12 mouse cellular contexts compared by ENCODE assay signal in genomic region chr16:93028640-93029039, GRCm38 (mm10).
DNase-seq lines count a peak whose midpoint lies in the region; ATAC-seq and TF ChIP-seq lines count a peak whose summit lies in the region.
"Had no signal": no experiment of that assay in that cellular context is flagged by ENCODE, and none has a peak within 500 bp of the region (broad histone marks: within the 10 kb centered on the region; RNA-seq: fewer than 3 reads in every experiment).

No protein-coding gene starts in this region.

- H3K9ac ChIP-seq in kidney, embryonic 15.5 days = no peak overlapping the region
- H3K9ac ChIP-seq: heart, embryonic 13.5 days; limb, embryonic 13.5 days had no signal

- H3K27ac ChIP-seq in kidney, adult 2 months (ENCODE audit: insufficient read depth, low read depth, low read length) = 0 out of 2 replicates have a peak overlapping the region, but pooled peaks have one; percentile 1
- H3K27ac ChIP-seq in kidney, embryonic 15.5 days = no peak overlapping the region
- H3K27ac ChIP-seq in brown adipose tissue, adult 24 weeks (replicated peaks; ENCODE audit: low read depth, low read length) = peak overlapping the region; percentile 93
- H3K27ac ChIP-seq: heart, embryonic 13.5 days; limb, embryonic 13.5 days had no signal

- no peaks in the 10 kb centered on the region for H3K4me1 ChIP-seq in kidney, adult 2 months (ENCODE audit: control insufficient read depth, insufficient read depth, low read length)
- H3K4me1 ChIP-seq in kidney, embryonic 15.5 days = no peaks in the 10 kb centered on the region
- H3K4me1 ChIP-seq in brown adipose tissue, adult 24 weeks (ENCODE audit: control insufficient read depth, insufficient read depth, insufficient read length, low read length) = no peaks in the 10 kb centered on the region
- peaks cover 33% of the 10 kb centered on the region for H3K4me1 ChIP-seq in megakaryocyte, embryonic 14.5 days
- H3K4me1 ChIP-seq: heart, embryonic 13.5 days had no signal

- no peaks in the 10 kb centered on the region for H3K27me3 ChIP-seq in kidney, adult 2 months (replicated peaks; ENCODE audit: control insufficient read depth, insufficient read depth, low read length)
- no peaks in the 10 kb centered on the region for H3K27me3 ChIP-seq in kidney, embryonic 15.5 days
- peaks cover 14% of the 10 kb centered on the region for H3K27me3 ChIP-seq in megakaryocyte, embryonic 14.5 days (replicated peaks)
- H3K27me3 ChIP-seq: limb, embryonic 13.5 days had no signal

- no peak overlapping the region for H3K4me3 ChIP-seq in kidney, adult 2 months (ENCODE audit: insufficient read depth, low read depth, low read length)
- H3K4me3 ChIP-seq in kidney, embryonic 15.5 days (replicated peaks) = no peak overlapping the region
- H3K4me3 ChIP-seq in brown adipose tissue, adult 24 weeks (ENCODE audit: insufficient read depth, low read depth, low read length) = no peak overlapping the region
- H3K4me3 ChIP-seq in megakaryocyte, embryonic 14.5 days (replicated peaks) = peak overlapping the region; percentile 28
- H3K4me3 ChIP-seq: heart, embryonic 13.5 days; limb, embryonic 13.5 days had no signal

- no peak for TF ChIP-seq POLR2A in kidney, adult 2 months (IDR thresholded peaks at IDR 0.05; ENCODE audit: low read depth, low read length)

- ATAC-seq in kidney, embryonic 15.5 days (replicated peaks; ENCODE audit: low FRiP score) = no peak
- no peak for ATAC-seq in activated CD4-positive, CD25-positive, alpha-beta regulatory T cell, adult 4 months
- no peak for ATAC-seq in inflammation-experienced regulatory T-cells, adult 6 months

- TF ChIP-seq CTCF in kidney, adult 2 months (conservative IDR thresholded peaks at IDR 0.05; ENCODE audit: insufficient read depth, insufficient read length, low read depth, low read length) = no peak

- H3K36me3 ChIP-seq in kidney, adult 2 months (ENCODE audit: control insufficient read depth, insufficient read depth, low read length) = no peaks in the 10 kb centered on the region
- no peaks in the 10 kb centered on the region for H3K36me3 ChIP-seq in kidney, embryonic 15.5 days
- H3K36me3 ChIP-seq in megakaryocyte, embryonic 14.5 days (replicated peaks; ENCODE audit: low read length) = peaks cover 2% of the 10 kb centered on the region
- H3K36me3 ChIP-seq: heart, embryonic 13.5 days; limb, embryonic 13.5 days had no signal

- peak; percentile 24 for DNase-seq in kidney, adult 2 months
- DNase-seq in B cell, adult 2 months = peak; percentile 55 to 60
- no peak for DNase-seq in cerebellum, postnatal 4 days (ENCODE audit: low spot score in 2 of 2)
- DNase-seq: midbrain, embryonic 14.5 days; thymus, postnatal 4 days had no signal

- WGBS in kidney, adult 2 months = 86% methylated on average over 7 of the region's 7 CpGs
- 83% methylated on average over 7 of the region's 7 CpGs for WGBS in kidney, embryonic 15.5 days

- H3K4me2 ChIP-seq in kidney, embryonic 15.5 days = no peak overlapping the region
- H3K4me2 ChIP-seq: heart, embryonic 13.5 days; limb, embryonic 13.5 days had no signal

- H3K9me3 ChIP-seq in kidney, embryonic 15.5 days (replicated peaks) = no peaks in the 10 kb centered on the region
- peaks cover 11% of the 10 kb centered on the region for H3K9me3 ChIP-seq in megakaryocyte, embryonic 14.5 days
- H3K9me3 ChIP-seq: heart, embryonic 13.5 days; limb, embryonic 13.5 days had no signal

Comparison
In these comparisons a context has a peak if more than half of its experiments do, and no peak if none do; other contexts are left out.
1. DNase-seq: peak in kidney, adult 2 months (single experiment) and B cell, adult 2 months (2 of 2); none in cerebellum, postnatal 4 days (0 of 2).